Mouse (Mus musculus) T-cell, adult 2 months (primary cell): ENCODE measurements around the gene Col15a1.

ENCODE experiments used
- DNase-seq: peaks from one replicate; pipeline ENCODE4 v3.0.0; 2022; ENCODE audit warnings: low spot score

The Col15a1 gene

DNA sequence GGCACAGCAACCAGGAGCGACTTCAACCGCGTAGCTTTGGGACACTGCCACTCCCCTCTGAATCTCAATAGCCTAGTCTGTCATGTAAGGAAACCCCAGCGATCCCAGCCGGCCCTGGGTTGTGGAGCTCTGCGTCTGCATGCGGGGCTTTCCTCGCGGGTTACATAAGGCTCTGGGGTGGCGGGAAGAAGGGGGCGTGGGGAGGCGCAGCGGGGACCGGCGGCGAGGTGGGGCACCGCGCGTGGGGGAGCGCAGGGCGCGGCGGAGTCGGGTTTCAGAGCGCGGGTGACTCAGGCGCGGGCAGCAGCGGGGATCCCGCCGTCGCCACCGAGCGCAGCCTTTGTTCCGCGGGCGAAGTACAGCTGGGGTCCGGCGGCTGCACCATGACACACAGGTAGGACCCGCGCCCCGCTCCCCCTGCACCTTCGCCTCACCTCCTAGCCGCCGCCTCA, at the start of gene Col15a1:
TSS of gene Col15a1 (plus strand) at position 193 of the 452 bp plus-strand sequence.
- DNase-seq = no peak

GRCm38 (mm10) chr4:47161103-47161755, 46.7 kb upstream of the Col15a1 start:
- DNase-seq = no peak

DNA sequence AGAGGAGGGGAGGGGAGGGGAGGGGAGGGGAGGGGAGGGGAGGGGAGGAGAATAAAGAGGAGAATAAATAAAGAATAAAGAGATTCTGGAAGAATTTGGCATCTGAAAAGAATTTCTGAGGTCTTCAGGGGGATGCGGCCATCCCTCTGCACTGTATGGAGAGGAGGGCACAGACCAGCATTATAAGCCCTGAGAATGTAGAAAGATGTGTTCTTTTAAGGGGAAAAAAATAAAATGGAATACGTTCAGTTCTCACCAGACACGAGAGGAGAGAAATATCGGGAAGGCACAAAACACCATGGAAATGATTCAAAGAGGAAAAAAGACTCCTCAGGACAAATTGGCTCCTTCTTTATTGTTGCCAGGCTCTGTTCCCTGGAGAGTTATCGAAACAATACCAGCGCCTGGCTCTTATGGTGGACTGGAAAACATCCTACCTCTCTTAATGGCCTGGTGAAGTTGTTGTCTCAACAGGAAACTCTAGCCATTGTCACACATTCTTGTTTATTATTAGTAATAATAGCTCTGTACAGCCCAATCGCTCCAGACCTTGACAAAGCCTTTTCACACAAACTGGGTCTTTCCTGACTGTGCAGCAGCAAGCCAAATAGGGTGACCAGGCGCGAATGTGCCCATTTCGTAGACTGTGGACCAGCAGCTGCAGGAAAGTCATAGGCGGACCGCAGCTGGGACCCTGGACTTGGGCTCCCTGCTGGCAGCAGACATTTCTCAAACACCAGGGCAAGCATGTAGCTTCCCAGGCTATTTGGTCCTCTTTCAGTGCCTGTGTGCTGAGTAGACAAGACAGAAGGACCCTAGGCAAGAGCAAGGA, 46.0 kb upstream of the Col15a1 start:
- DNase-seq = no peak

DNA sequence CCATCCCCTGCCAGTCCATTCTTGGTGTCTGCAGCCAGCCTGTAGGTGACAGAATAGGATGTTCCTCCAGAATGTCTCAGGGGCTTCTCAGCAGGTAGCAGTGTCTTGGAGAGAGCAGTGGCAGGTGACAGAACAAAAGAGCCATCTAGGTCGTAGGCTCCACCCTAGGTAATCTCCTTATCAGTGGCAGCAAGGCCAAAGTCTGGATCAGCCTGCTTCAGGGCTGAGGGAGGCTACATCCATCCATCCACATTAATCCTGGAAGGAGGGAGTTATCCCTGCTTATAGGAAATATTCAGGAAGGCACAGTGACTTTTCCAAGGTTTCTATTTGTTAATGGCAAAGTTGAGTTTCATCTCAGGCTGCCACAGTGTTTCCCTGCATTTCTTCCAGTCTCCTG, 35.6 kb upstream of the Col15a1 start:
- DNase-seq = no peak

GRCm38 (mm10) chr4:47177101-47177500, 30.9 kb upstream of the Col15a1 start:
- DNase-seq = no peak

DNA sequence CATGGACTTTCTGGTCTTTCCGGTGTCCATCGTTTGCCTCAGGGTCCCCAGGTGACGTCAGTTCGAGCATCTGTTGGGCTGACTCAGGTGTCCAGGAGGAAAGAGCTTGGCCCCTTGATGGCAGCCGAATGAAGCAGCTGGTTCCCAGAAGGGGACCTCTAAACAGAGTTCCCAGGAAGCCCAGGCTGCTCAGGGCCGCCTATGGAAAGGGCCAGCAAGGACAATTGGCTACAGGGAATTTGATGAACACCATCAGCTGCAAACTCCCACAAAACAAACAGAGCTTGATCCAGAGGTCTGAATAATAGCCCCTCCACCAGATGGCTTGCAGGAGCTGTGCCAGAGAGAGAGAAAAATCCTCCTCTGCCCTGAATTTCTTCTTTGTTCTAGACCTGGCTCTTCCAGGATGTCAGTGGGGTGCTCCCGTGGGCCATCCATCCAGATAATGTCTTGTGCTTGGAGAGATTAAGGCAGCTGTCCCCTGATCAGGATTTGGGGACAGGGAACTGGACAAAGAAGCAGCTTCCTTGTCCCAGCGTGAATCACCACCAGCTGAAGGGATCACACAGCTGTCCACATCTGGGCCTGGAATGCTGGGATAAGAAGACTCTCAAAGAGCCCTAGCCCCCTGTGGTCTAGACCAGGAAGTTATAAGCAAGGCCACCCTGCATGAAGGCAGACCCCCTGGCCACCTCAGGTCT, 29.6 kb upstream of the Col15a1 start:
- DNase-seq = no peak

DNA sequence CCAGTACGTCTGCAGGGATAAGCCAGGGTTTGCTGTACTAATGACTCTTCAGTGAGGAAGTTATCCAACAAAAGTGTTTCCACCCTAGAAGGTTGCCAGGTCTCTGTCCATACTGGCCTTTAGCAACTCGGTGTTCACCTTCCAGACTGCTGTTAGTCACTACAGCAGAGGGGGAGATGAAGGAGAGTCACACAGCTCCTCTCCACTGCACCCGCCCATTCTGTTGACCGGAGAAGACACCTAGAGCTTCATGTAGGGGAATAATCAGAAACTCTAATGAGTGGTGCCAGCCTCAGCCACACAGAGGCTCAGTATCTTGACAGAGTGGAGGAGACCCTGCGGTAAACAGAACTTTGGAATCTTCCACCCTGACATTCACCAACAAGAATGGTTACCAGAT, 28.4 kb upstream of the Col15a1 start:
- DNase-seq = no peak

GRCm38 (mm10) chr4:47184058-47184661, 23.8 kb upstream of the Col15a1 start:
- DNase-seq = no peak

- DNase-seq = no peak
Measured at GRCm38 (mm10) chr4:47186514-47186913, 21.4 kb upstream of the Col15a1 start.

DNA sequence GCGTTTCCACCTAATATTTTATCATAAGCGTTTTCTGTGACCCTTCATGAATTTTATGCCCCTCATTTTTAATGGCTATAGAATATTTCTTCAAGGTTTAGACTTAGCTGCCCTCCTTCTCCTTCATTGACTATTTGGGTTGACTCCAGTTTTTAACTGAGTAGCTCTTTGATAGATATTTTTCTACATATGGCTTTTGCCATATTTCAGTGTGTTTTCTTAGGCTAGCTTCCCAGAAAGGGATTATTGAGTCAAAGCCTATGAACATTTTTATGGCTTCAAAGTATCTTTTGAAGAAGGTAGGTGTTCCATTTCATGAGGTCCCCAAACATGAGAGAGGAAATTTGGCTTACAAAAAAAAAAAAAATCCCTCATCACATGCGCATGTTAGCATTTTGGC, 11.8 kb upstream of the Col15a1 start:
- no peak for DNase-seq

- no peak for DNase-seq
Measured at GRCm38 (mm10) chr4:47203643-47204042, 4.3 kb upstream of the Col15a1 start.

DNA sequence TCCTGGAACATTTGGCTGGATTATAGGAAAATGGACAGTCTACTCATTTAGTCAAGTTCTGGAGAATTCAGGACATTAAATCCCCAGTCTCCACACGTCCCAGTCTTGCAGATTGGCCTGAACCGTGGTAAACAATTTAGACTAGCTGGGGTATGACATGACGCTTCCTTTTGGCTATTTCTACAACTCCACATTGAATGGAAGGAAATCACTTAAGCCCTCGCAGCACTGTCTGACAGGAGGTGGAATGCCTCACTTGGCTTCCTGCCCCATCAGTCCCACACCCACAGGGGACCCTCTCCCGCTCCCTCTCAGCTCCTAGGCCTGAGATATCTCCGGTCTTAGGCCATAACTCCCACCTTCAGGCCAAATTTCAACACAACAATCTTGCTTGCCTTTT, 2.1 kb upstream of the Col15a1 start:
- DNase-seq = no peak

DNA sequence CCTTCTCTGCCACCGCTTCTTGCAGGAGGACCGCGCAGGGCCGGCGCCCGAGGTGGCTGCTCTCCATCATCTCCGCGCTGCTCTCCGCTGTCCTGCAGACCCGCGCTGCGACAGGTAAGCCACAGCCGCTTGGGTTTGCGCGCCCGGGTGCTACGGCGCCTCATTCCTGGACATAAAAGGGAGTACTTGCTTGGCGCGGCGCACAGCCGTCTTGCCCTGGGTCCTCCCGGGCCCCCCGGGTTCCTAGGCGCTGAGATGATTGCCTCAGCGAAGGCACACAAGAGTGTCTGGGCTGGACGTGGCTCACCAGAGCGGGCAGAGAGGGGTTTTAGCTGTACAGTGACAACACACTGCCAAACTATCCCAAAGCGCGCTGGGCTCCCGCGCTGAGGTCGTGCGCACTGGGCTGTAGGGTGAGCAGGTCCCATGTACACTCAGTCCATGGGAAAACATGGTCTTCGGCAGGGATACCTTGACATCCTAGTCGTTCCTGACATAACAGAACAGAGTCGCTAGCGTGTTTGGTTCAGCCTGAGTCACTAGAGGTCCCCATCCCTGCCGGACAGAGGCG, 545 bp downstream of the Col15a1 start:
- DNase-seq = no peak

DNA sequence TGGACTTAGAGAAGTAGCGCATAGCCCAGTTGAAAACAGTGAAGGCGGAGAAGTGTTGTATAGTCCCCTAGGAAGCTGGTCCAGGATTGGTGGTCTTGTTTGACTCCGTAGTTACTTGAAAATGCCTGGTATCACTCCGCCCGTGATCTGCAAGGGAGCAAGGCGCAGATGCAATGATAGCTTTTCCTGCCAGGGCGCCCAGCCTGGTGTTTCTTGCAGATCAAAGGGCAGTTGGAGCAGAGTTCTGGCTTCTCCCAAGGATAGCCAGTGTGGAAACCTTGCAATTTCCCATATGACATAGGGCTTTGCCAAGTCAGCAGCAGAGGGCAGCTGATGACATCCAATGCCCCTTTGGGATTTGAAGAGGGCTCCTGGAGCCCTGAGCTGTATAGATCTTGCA, 1.5 kb downstream of the Col15a1 start:
- no peak for DNase-seq

- no peak for DNase-seq
Measured at GRCm38 (mm10) chr4:47218828-47219227, 10.9 kb downstream of the Col15a1 start.

GRCm38 (mm10) chr4:47219393-47219792, 11.4 kb downstream of the Col15a1 start:
- no peak for DNase-seq

GRCm38 (mm10) chr4:47220544-47220943, 12.6 kb downstream of the Col15a1 start:
- no peak for DNase-seq

- DNase-seq = no peak
Measured at GRCm38 (mm10) chr4:47222146-47222545, 14.2 kb downstream of the Col15a1 start.

GRCm38 (mm10) chr4:47225920-47226319, 18.0 kb downstream of the Col15a1 start:
- no peak for DNase-seq

DNA sequence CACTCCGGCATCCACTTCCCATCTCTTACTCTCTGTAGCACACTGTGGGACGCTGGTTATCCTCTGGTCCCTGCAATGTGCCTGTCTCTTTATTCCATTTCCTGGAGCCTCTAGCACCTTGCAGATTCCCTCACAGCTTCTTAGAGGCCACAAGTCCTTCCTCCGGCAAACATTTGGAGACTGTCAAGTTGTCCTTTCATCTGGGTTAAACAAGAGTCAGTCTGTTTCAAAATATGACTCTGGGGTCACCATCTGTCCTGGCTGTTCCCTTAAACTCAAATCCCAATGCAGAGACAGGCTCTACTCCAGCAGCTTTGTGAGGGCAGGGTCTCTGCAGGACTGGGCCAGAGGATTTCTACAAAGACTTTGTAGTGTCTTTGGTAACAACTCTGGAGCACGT, 19.1 kb downstream of the Col15a1 start:
- no peak for DNase-seq

GRCm38 (mm10) chr4:47227756-47228155, 19.8 kb downstream of the Col15a1 start:
- DNase-seq = no peak

GRCm38 (mm10) chr4:47228945-47229344, 21.0 kb downstream of the Col15a1 start:
- DNase-seq = no peak
